Mouse (Mus musculus) megakaryocyte-erythroid progenitor cell, adult 5-6 weeks (primary cell): Measurements from ENCODE around the gene Naaladl1. TPM values are rescaled to one million over a fixed set of nuclear protein-coding genes. Genes with fewer than 3 reads are reported as not detected.

Experiments
- total RNA-seq, 2 experiments: library from RNA; stranded (forward) in 1 of 2; stranded (reverse) in 1 of 2; fragments of 200-1000, 215-1000 nt in 1 of 2; fragments of >200 nt in 1 of 2; fragmentation: Nextera tagmentation in 1 of 2; gene quantifications; 2 replicates each; pipeline ENCODE4 v1.2.3; 2014 to 2017

Naaladl1 gene
- total RNA-seq, 2 experiments from 2014 or later = 2.1 TPM; not detected in 1

Other genes starting within 250 kb of the Naaladl1 start
Only the 30 nearest of the 31 such genes appear.
- 12.5 and 14.1 TPM in 2 replicates for gene Frmd8, start 230.5 kb upstream of the Naaladl1 start, total RNA-seq (2014; fragmentation: Nextera tagmentation)
- gene Frmd8, start 230.5 kb upstream of the Naaladl1 start, total RNA-seq (2017) = 10.7 and 14.3 TPM in 2 replicates
- 10.0 and 20.1 TPM in 2 replicates for gene Slc25a45, start 228.0 kb upstream of the Naaladl1 start, total RNA-seq (2014; fragmentation: Nextera tagmentation)
- 11.7 and 11.9 TPM in 2 replicates for gene Slc25a45, start 228.0 kb upstream of the Naaladl1 start, total RNA-seq (2017)
- 5.3 and 5.9 TPM in 2 replicates for gene Tigd3, start 211.6 kb upstream of the Naaladl1 start, total RNA-seq (2014; fragmentation: Nextera tagmentation)
- 2.2 and 3.1 TPM in 2 replicates for gene Tigd3, start 211.6 kb upstream of the Naaladl1 start, total RNA-seq (2017)
- 91.2 and 95.9 TPM in 2 replicates for gene Dpf2, start 192.8 kb upstream of the Naaladl1 start, total RNA-seq (2014; fragmentation: Nextera tagmentation)
- 75.0 and 124 TPM in 2 replicates for gene Dpf2, start 192.8 kb upstream of the Naaladl1 start, total RNA-seq (2017)
- 0.77 TPM in 1 of 2 replicates, not detected in the other for gene Cdc42ep2, start 181.0 kb upstream of the Naaladl1 start, total RNA-seq (2014; fragmentation: Nextera tagmentation)
- not detected in 2 replicates for gene Cdc42ep2, start 181.0 kb upstream of the Naaladl1 start, total RNA-seq (2017)
- gene Pola2, start 141.6 kb upstream of the Naaladl1 start, total RNA-seq (2014; fragmentation: Nextera tagmentation) = 134 and 164 TPM in 2 replicates
- gene Pola2, start 141.6 kb upstream of the Naaladl1 start, total RNA-seq (2017) = 62.6 and 87.0 TPM in 2 replicates
- gene Slc22a20, start 119.6 kb upstream of the Naaladl1 start, total RNA-seq (2014; fragmentation: Nextera tagmentation) = not detected in 2 replicates
- not detected in 2 replicates for gene Slc22a20, start 119.6 kb upstream of the Naaladl1 start, total RNA-seq (2017)
- gene Capn1, start 89.9 kb upstream of the Naaladl1 start, total RNA-seq (2014; fragmentation: Nextera tagmentation) = 41.2 and 46.0 TPM in 2 replicates
- gene Capn1, start 89.9 kb upstream of the Naaladl1 start, total RNA-seq (2017) = 30.6 and 53.5 TPM in 2 replicates
- gene Syvn1, start 59.2 kb upstream of the Naaladl1 start, total RNA-seq (2014; fragmentation: Nextera tagmentation) = 31.2 and 52.3 TPM in 2 replicates
- gene Syvn1, start 59.2 kb upstream of the Naaladl1 start, total RNA-seq (2017) = 5.8 and 7.5 TPM in 2 replicates
- gene Mrpl49, start 48.0 kb upstream of the Naaladl1 start, total RNA-seq (2014; fragmentation: Nextera tagmentation) = 54.4 and 64.1 TPM in 2 replicates
- gene Mrpl49, start 48.0 kb upstream of the Naaladl1 start, total RNA-seq (2017) = 33.6 and 41.0 TPM in 2 replicates
- 2,866 and 2,996 TPM in 2 replicates for gene Fau, start 47.9 kb upstream of the Naaladl1 start, total RNA-seq (2014; fragmentation: Nextera tagmentation)
- gene Fau, start 47.9 kb upstream of the Naaladl1 start, total RNA-seq (2017) = 1,307 and 1,586 TPM in 2 replicates
- gene Znhit2, start 44.6 kb upstream of the Naaladl1 start, total RNA-seq (2014; fragmentation: Nextera tagmentation) = 11.5 and 16.7 TPM in 2 replicates
- gene Znhit2, start 44.6 kb upstream of the Naaladl1 start, total RNA-seq (2017) = 10.7 and 11.2 TPM in 2 replicates
- 13.7 and 14.7 TPM in 2 replicates for gene Tm7sf2, start 37.4 kb upstream of the Naaladl1 start, total RNA-seq (2014; fragmentation: Nextera tagmentation)
- 3.6 and 4.8 TPM in 2 replicates for gene Tm7sf2, start 37.4 kb upstream of the Naaladl1 start, total RNA-seq (2017)
- 45.2 and 61.4 TPM in 2 replicates for gene Vps51, start 28.6 kb upstream of the Naaladl1 start, total RNA-seq (2014; fragmentation: Nextera tagmentation)
- 33.9 and 40.6 TPM in 2 replicates for gene Vps51, start 28.6 kb upstream of the Naaladl1 start, total RNA-seq (2017)
- gene Tmem262, start 25.7 kb upstream of the Naaladl1 start, total RNA-seq (2014; fragmentation: Nextera tagmentation) = not detected in 2 replicates
- gene Tmem262, start 25.7 kb upstream of the Naaladl1 start, total RNA-seq (2017) = not detected in 2 replicates
- gene Gm28374, start 23.5 kb upstream of the Naaladl1 start, total RNA-seq (2014; fragmentation: Nextera tagmentation) = not detected in 2 replicates
- 0.99 TPM in 1 of 2 replicates, not detected in the other for gene Gm28374, start 23.5 kb upstream of the Naaladl1 start, total RNA-seq (2017)
- 20.4 and 38.0 TPM in 2 replicates for gene Zfpl1, start 20.8 kb upstream of the Naaladl1 start, total RNA-seq (2014; fragmentation: Nextera tagmentation)
- 34.2 and 34.8 TPM in 2 replicates for gene Zfpl1, start 20.8 kb upstream of the Naaladl1 start, total RNA-seq (2017)
- 47.6 and 48.9 TPM in 2 replicates for gene Cdca5, start 20.8 kb upstream of the Naaladl1 start, total RNA-seq (2014; fragmentation: Nextera tagmentation)
- gene Cdca5, start 20.8 kb upstream of the Naaladl1 start, total RNA-seq (2017) = 25.2 and 25.9 TPM in 2 replicates
- 3.5 and 5.7 TPM in 2 replicates for gene AC131692.1, start 11.4 kb upstream of the Naaladl1 start, total RNA-seq (2014; fragmentation: Nextera tagmentation)
- 0.95 and 1.6 TPM in 2 replicates for gene AC131692.1, start 11.4 kb upstream of the Naaladl1 start, total RNA-seq (2017)
- 18.8 and 20.9 TPM in 2 replicates for gene Sac3d1, start 12.9 kb downstream of the Naaladl1 start, total RNA-seq (2014; fragmentation: Nextera tagmentation)
- 7.7 and 9.3 TPM in 2 replicates for gene Sac3d1, start 12.9 kb downstream of the Naaladl1 start, total RNA-seq (2017)
- 15.2 and 24.6 TPM in 2 replicates for gene Snx15, start 22.5 kb downstream of the Naaladl1 start, total RNA-seq (2014; fragmentation: Nextera tagmentation)
- 7.0 and 13.2 TPM in 2 replicates for gene Snx15, start 22.5 kb downstream of the Naaladl1 start, total RNA-seq (2017)
- gene Batf2, start 35.2 kb downstream of the Naaladl1 start, total RNA-seq (2014; fragmentation: Nextera tagmentation) = 2.0 TPM in 1 of 2 replicates, not detected in the other
- gene Batf2, start 35.2 kb downstream of the Naaladl1 start, total RNA-seq (2017) = 0.42 TPM in 1 of 2 replicates, not detected in the other
- 43.2 and 45.4 TPM in 2 replicates for gene Arl2, start 35.8 kb downstream of the Naaladl1 start, total RNA-seq (2014; fragmentation: Nextera tagmentation)
- gene Arl2, start 35.8 kb downstream of the Naaladl1 start, total RNA-seq (2017) = 26.4 and 38.6 TPM in 2 replicates
- gene Majin, start 78.6 kb downstream of the Naaladl1 start, total RNA-seq (2014; fragmentation: Nextera tagmentation) = not detected in 2 replicates
- gene Majin, start 78.6 kb downstream of the Naaladl1 start, total RNA-seq (2017) = not detected in 2 replicates
- gene Gpha2, start 120.6 kb downstream of the Naaladl1 start, total RNA-seq (2014; fragmentation: Nextera tagmentation) = not detected in 2 replicates
- not detected in 2 replicates for gene Gpha2, start 120.6 kb downstream of the Naaladl1 start, total RNA-seq (2017)
- gene Ppp2r5b, start 130.1 kb downstream of the Naaladl1 start, total RNA-seq (2014; fragmentation: Nextera tagmentation) = 10.9 and 24.0 TPM in 2 replicates
- gene Ppp2r5b, start 130.1 kb downstream of the Naaladl1 start, total RNA-seq (2017) = 8.6 and 10.3 TPM in 2 replicates
- 22.6 and 30.2 TPM in 2 replicates for gene Atg2a, start 135.9 kb downstream of the Naaladl1 start, total RNA-seq (2014; fragmentation: Nextera tagmentation)
- gene Atg2a, start 135.9 kb downstream of the Naaladl1 start, total RNA-seq (2017) = 5.8 and 11.8 TPM in 2 replicates
- 50.0 and 60.7 TPM in 2 replicates for gene Ehd1, start 170.9 kb downstream of the Naaladl1 start, total RNA-seq (2014; fragmentation: Nextera tagmentation)
- 26.7 and 62.5 TPM in 2 replicates for gene Ehd1, start 170.9 kb downstream of the Naaladl1 start, total RNA-seq (2017)
- gene Cdc42bpg, start 200.7 kb downstream of the Naaladl1 start, total RNA-seq (2014; fragmentation: Nextera tagmentation) = 3.4 and 4.4 TPM in 2 replicates
- gene Cdc42bpg, start 200.7 kb downstream of the Naaladl1 start, total RNA-seq (2017) = 3.1 and 3.7 TPM in 2 replicates
- gene Men1, start 229.2 kb downstream of the Naaladl1 start, total RNA-seq (2014; fragmentation: Nextera tagmentation) = 39.8 and 56.2 TPM in 2 replicates
- gene Men1, start 229.2 kb downstream of the Naaladl1 start, total RNA-seq (2017) = 17.8 and 19.8 TPM in 2 replicates